Mouse (Mus musculus): Measurements from ENCODE around the gene Ptov1. TPM values are rescaled to one million over a fixed set of nuclear protein-coding genes. Genes with fewer than 3 reads are reported as not detected.

Gene Ptov1
- polyA plus RNA-seq, 1 experiment from 2014 or later: 517 TPM

DNA sequence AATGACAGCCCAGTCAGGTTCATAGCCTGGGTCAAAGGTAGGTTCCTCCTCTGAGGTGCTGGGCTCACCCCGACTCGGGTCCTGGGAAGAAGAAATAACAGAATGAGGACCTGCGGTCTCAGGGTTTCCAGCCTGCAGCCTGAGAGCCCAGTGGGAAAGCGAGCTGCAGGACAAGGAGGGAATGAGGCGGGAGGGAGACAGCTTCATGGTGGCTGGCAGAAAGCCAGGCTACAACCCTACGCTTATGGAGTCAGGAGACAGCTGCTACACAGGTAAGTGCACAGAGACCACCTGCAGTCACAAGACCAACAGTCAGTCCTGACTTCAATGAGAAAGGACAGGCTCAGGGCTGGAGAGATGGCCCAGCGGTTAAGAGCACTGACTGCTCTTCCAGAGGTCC is 22.8 kb downstream of the Ptov1 start:
- Histone ChIP-seq H3K4me2 (no peak overlapping the region), H3K4me1 (peaks cover 35% of the 10 kb centered on the region), H3K4me3 (no peak overlapping the region), H3K9me3 (no peaks in the 10 kb centered on the region), H3K9ac (no peak overlapping the region), H3K36me3 (replicated peaks) (peaks cover 38% of the 10 kb centered on the region; the same call in 1 of the 2 replicates), H3K27me3 (replicated peaks) (peaks cover 2% of the 10 kb centered on the region), H3K27ac (no peak overlapping the region)
- ATAC-seq (replicated peaks): no peak
- WGBS: 94% methylated on average over 7 of the region's 7 CpGs

DNA sequence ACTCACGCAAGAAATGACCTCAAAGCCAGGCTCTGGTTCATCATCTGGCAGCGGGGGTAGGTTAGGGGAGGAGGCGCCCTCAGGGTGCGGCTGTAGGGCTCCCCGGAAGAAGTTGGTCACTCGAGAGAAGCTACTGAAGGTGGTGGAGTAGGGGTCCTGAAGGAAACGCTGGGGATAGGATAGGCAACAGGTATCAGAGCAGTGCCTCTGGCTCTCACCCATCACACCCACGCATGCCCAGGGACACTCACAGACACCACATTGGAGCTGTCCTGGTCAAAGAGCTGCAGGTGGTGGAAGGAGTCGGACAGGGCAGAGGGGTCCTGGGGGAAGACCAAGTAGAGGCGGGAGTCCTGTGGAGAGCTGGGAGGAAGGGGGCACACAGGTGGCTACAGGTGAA is 24.6 kb downstream of the Ptov1 start:
- ATAC-seq (replicated peaks): no peak
- H3K36me3 ChIP-seq (replicated peaks): peaks cover 48% of the 10 kb centered on the region; the same call in 1 of the 2 replicates
- WGBS: 96% methylated on average over 10 of the region's 10 CpGs

DNA sequence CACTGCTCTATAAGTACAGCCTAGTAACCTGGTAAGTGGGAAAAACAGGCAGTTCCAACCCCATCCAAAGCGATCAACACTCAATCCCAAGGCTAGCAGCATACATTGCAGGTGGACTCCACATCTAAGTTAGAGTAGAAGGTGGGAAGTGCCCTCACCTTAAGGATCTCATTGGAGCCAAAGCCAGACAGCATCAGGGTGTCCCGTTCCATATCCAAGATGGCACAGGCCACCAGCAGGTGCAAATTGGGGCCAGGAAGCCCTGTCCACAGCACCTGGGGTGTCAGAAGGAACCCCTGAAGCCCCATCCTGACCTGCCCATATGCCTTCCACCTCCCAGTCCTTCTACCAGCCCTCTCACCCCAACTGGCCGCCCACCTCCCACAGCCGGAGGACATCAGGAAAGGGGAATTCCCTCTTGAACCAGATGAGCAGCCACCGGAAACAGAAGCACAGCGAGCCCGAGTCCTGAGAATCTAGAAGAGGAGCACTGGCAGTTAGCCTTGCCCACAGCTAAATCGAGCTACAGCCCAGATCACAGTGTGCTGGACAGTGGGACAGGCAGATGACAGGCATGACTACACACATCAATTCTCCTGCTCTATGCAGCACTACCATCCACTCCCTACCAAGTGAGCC is 27.6 kb downstream of the Ptov1 start:
- H3K36me3 ChIP-seq (replicated peaks): peaks cover 48% of the 10 kb centered on the region; the same call in 1 of the 2 replicates
- H3K4me3 ChIP-seq: no peak overlapping the region
- H3K4me2 ChIP-seq: no peak overlapping the region
- no peak overlapping the region for H3K27ac ChIP-seq
- WGBS: 93% methylated on average over 8 of the region's 8 CpGs
- H3K9ac ChIP-seq: no peak overlapping the region
- peaks cover 20% of the 10 kb centered on the region for H3K4me1 ChIP-seq
- H3K27me3 ChIP-seq (replicated peaks): peaks cover 22% of the 10 kb centered on the region
- no peak for ATAC-seq (replicated peaks)
- H3K9me3 ChIP-seq: no peaks in the 10 kb centered on the region

More for the DNA sequence above, 24.6 kb downstream of the Ptov1 start:
- Histone ChIP-seq H3K9ac (no peak overlapping the region), H3K9me3 (no peaks in the 10 kb centered on the region), H3K27ac (no peak overlapping the region), H3K4me3 (no peak overlapping the region), H3K27me3 (replicated peaks) (peaks cover 18% of the 10 kb centered on the region), H3K4me1 (peaks cover 23% of the 10 kb centered on the region), H3K4me2 (no peak overlapping the region)

DNA sequence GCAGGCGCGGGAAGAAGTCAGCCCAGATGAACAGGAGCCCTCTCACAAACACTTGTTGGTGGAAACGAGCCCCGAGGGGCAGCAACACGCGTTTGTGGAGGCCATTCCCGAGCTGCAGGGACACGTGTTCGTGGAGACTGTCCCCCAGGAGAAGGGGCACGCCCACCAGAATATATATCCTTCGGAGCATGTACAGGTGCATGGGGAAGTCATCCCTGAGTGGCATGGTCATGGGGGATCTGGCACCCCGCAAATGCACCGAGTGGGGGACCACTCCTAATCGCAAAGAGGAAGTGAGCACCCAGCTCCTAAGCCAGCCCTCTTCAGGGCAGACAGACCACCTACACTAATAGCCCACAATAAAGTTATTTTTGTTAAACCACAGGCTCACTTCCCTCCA is 29.2 kb downstream of the Ptov1 start:
- 0 out of 2 replicates have a peak overlapping the region, but pooled peaks have one; percentile 50 for H3K4me2 ChIP-seq
- H3K36me3 ChIP-seq (replicated peaks): peaks cover 40% of the 10 kb centered on the region; the same call in 1 of the 2 replicates
- H3K4me3 ChIP-seq: peak overlapping the region; percentile 28; the same call in 1 of the 2 replicates
- no peaks in the 10 kb centered on the region for H3K9me3 ChIP-seq
- peak overlapping the region; percentile 38; the same call in 1 of the 2 replicates for H3K9ac ChIP-seq
- H3K4me1 ChIP-seq: peaks cover 14% of the 10 kb centered on the region
- no peak overlapping the region for H3K27ac ChIP-seq
- H3K27me3 ChIP-seq (replicated peaks): peaks cover 22% of the 10 kb centered on the region
- WGBS: 59% methylated on average over 14 of the region's 14 CpGs
- ATAC-seq (replicated peaks): no peak

DNA sequence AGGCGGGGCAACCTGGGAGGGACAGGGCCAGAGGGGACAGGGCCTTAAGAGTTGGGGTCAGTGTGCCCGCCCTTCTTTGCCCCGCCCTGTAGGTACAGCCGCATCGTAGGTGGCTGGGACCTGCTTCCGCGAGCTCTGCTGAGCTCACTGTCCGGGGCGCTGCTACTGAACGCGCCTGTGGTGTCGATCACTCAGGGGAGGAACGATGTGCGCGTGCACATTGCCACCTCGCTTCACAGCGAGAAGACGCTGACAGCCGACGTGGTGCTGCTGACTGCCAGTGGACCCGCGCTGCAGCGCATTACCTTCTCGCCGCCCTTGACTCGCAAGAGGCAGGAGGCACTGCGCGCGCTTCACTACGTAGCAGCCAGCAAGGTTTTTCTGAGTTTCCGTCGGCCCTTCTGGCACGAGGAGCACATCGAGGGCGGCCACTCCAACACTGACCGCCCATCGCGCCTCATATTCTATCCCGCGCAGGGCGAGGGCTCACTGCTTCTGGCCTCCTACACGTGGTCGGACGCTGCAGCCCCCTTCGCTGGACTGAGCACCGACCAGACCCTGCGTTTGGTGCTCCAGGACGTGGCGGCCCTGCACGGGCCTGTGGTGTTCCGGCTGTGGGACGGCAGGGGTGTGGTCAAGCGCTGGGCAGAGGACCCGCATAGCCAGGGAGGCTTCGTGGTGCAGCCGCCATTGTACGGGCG is 29.9 kb downstream of the Ptov1 start:
- H3K4me3 ChIP-seq: peak overlapping the region; percentile 28
- WGBS: 1% methylated on average over 56 of the region's 58 CpGs
- no peaks in the 10 kb centered on the region for H3K9me3 ChIP-seq
- H3K9ac ChIP-seq: peak overlapping the region; percentile 38
- H3K4me2 ChIP-seq: peak overlapping the region; percentile 50
- peaks cover 33% of the 10 kb centered on the region; the same call in 1 of the 2 replicates for H3K36me3 ChIP-seq (replicated peaks)
- H3K27me3 ChIP-seq (replicated peaks): peaks cover 22% of the 10 kb centered on the region
- no peak overlapping the region for H3K27ac ChIP-seq
- peak; percentile 57 for ATAC-seq (replicated peaks)
- H3K4me1 ChIP-seq: peaks cover 14% of the 10 kb centered on the region

DNA sequence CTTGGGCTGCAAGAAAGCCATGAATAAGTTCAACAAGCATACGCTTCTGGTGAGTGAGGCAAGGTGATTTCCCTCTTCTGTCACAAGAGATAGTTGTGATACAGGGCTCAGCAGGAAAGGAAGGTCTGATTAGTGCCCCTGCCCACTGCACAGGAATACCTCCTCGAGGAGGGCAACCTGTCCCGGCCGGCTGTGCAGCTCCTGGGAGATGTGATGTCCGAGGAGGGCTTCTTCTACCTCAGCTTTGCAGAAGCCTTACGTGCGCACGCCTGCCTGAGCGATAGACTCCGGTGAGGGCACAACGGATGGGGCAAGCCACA is 30.5 kb downstream of the Ptov1 start:
- Histone ChIP-seq H3K4me1 (peaks cover 14% of the 10 kb centered on the region), H3K9ac (peak overlapping the region; percentile 38), H3K4me2 (peak overlapping the region; percentile 50), H3K9me3 (no peaks in the 10 kb centered on the region), H3K27ac (no peak overlapping the region), H3K27me3 (replicated peaks) (peaks cover 22% of the 10 kb centered on the region), H3K4me3 (peak overlapping the region; percentile 28), H3K36me3 (replicated peaks) (peaks cover 27% of the 10 kb centered on the region; the same call in 1 of the 2 replicates)
- ATAC-seq (replicated peaks): no peak
- 32% methylated on average over 11 of the region's 11 CpGs for WGBS

- Histone ChIP-seq H3K27me3 (replicated peaks) (peaks cover 22% of the 10 kb centered on the region), H3K9me3 (no peaks in the 10 kb centered on the region), H3K4me3 (no peak overlapping the region), H3K4me2 (no peak overlapping the region), H3K27ac (no peak overlapping the region), H3K9ac (no peak overlapping the region), H3K4me1 (peaks cover 14% of the 10 kb centered on the region), H3K36me3 (replicated peaks) (peaks cover 21% of the 10 kb centered on the region; the same call in 1 of the 2 replicates)
- WGBS: 85% methylated on average over 6 of the region's 6 CpGs
- no peak for ATAC-seq (replicated peaks)
These were observed 31.5 kb downstream of the Ptov1 start for GRCm38 (mm10) chr7:44838073-44838472.

DNA sequence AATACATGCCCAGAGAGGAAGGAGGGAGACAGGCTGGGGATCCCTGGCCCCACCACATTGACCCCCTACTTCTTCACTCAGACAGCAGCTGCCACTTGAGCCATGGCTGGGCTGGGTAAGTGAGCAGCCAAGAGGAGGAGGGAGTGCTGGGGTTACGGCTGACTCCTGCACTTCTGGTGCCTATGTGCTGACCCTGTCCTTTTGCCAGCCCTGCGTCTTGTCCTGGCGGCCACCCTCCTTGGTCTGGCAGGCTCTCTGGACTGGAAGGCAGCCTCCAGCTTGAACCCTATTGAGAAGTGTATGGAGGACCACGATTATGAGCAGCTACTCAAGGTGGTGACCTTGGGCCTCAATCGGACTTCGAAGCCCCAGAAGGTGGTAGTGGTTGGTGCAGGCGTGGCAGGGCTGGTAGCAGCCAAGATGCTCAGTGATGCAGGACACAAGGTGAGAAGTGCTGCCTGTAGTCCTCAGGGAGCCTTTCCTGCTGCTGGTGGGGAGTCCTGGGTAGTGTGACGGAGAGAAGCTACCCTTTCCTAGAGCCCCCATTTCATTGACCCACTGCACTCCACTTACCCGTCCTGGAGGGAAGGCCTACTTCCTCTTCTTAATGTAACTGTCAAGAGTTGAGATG is 33.0 kb downstream of the Ptov1 start:
- WGBS: 85% methylated on average over 9 of the region's 9 CpGs
- Histone ChIP-seq H3K9me3 (no peaks in the 10 kb centered on the region), H3K4me1 (peaks cover 14% of the 10 kb centered on the region), H3K9ac (no peak overlapping the region), H3K27me3 (replicated peaks) (peaks cover 17% of the 10 kb centered on the region), H3K4me3 (no peak overlapping the region), H3K4me2 (no peak overlapping the region), H3K36me3 (replicated peaks) (peaks cover 14% of the 10 kb centered on the region; the same call in 1 of the 2 replicates), H3K27ac (no peak overlapping the region)
- ATAC-seq (replicated peaks): no peak

GRCm38 (mm10) chr7:44836016-44836404 is 33.6 kb downstream of the Ptov1 start:
- Histone ChIP-seq H3K36me3 (replicated peaks) (peaks cover 18% of the 10 kb centered on the region), H3K4me3 (no peak overlapping the region), H3K9me3 (no peaks in the 10 kb centered on the region), H3K27ac (no peak overlapping the region), H3K9ac (no peak overlapping the region), H3K4me2 (no peak overlapping the region), H3K27me3 (replicated peaks) (peaks cover 13% of the 10 kb centered on the region), H3K4me1 (peaks cover 14% of the 10 kb centered on the region)
- no peak for ATAC-seq (replicated peaks)
- 63% methylated on average over 3 of the region's 3 CpGs for WGBS

- H3K4me2 ChIP-seq: no peak overlapping the region
- H3K9me3 ChIP-seq: no peaks in the 10 kb centered on the region
- H3K4me1 ChIP-seq: peaks cover 14% of the 10 kb centered on the region
- H3K9ac ChIP-seq: no peak overlapping the region
- WGBS: 100% methylated on average over 1 of the region's 1 CpGs
- H3K27me3 ChIP-seq (replicated peaks): peaks cover 8% of the 10 kb centered on the region
- ATAC-seq (replicated peaks): no peak
- H3K4me3 ChIP-seq: no peak overlapping the region
- peaks cover 19% of the 10 kb centered on the region for H3K36me3 ChIP-seq (replicated peaks)
- H3K27ac ChIP-seq: no peak overlapping the region
These were observed 34.1 kb downstream of the Ptov1 start for GRCm38 (mm10) chr7:44835373-44836015.

DNA sequence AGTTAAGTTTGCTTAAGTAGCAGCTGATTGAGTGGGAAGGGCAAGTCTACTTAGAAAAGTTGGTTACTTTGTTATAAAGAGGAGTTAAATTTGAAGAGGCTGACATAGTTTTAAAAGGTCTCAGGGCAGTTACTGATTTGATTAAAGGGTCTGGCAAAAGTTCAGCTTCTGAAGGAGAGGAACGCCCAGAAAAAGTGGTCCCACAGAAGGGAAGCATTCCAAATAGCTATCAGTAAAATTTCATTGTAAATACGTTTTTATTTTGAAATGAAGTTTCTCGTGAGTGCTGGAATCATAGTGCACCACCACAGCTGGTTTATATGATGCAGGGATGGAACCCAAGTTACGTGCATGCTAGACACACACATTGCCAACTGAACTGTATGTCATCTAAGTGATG is 36.8 kb downstream of the Ptov1 start:
- 81% methylated on average over 4 of the region's 4 CpGs for WGBS
- Histone ChIP-seq H3K27ac (no peak overlapping the region), H3K27me3 (replicated peaks) (no peaks in the 10 kb centered on the region), H3K9ac (no peak overlapping the region), H3K9me3 (no peaks in the 10 kb centered on the region), H3K4me1 (no peaks in the 10 kb centered on the region), H3K4me2 (no peak overlapping the region), H3K36me3 (replicated peaks) (peaks cover 32% of the 10 kb centered on the region), H3K4me3 (no peak overlapping the region)
- no peak for ATAC-seq (replicated peaks)

DNA sequence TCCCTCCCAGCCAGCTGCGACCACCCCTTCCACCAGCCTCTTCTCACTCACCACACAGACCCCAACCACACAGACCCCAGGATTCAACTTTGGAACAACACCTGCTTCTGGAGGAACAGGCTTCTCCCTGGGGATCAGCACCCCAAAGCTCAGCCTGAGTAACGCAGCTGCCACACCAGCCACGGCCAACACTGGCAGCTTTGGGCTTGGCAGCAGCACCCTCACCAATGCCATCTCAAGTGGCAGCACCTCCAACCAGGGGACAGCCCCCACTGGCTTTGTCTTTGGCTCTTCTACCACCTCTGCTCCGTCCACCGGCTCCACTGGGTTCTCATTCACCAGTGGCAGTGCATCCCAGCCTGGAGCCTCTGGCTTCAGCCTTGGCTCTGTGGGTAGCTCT is 40.9 kb downstream of the Ptov1 start:
- ATAC-seq (replicated peaks): no peak
- Histone ChIP-seq H3K27ac (no peak overlapping the region), H3K9ac (no peak overlapping the region), H3K36me3 (replicated peaks) (peaks cover 32% of the 10 kb centered on the region), H3K9me3 (no peaks in the 10 kb centered on the region), H3K4me1 (no peaks in the 10 kb centered on the region), H3K27me3 (replicated peaks) (no peaks in the 10 kb centered on the region), H3K4me3 (no peak overlapping the region), H3K4me2 (no peak overlapping the region)
- 86% methylated on average over 5 of the region's 5 CpGs for WGBS

Data from midbrain, embryonic 15.5 days (tissue).